Mouse (Mus musculus): Measurements from ENCODE around the gene Ss18l1.

DNA sequence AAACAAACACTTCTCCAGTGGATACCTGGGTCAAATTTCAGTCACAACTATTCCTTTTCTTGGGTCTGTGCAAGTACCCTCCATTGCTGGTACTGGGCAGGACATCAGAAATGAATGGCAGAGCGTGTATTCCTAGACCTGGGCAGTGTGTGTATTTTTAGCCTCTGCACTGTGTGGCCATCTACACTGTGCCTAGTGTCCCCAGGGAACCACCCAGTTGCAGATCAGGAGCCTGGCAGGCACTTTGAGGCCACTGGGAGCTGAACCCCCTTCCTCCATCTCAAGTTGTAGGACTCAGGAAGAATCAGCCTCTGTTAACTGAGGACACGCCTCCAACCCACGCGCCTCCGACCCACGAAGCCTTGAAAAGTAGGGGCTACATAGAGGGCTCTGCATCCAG lies 19.6 kb upstream of the Ss18l1 start:
- TF ChIP-seq CTCF (IDR thresholded peaks at IDR 0.05; ENCODE audit: extremely low read depth, insufficient read depth, low read length): no peak
- no peak for TF ChIP-seq POLR2A (IDR thresholded peaks at IDR 0.05; ENCODE audit: extremely low read depth, insufficient read depth, low read length)
